Mouse (Mus musculus) hematopoietic stem cell, adult 5-6 weeks (primary cell): ENCODE measurements around the gene Rbl2. TPM values are rescaled to one million over a fixed set of nuclear protein-coding genes. Genes with fewer than 3 reads are reported as not detected.

ENCODE experiments used
- ATAC-seq, 2 experiments: fragments of 125-278 bp in 1 of 2; replicated peaks in 1 of 2; 2 replicates each; pipeline ENCODE4 v1.8.0; 2016 to 2017; ENCODE audit warnings: inconsistent platforms in 2 of 2, mild to moderate bottlenecking in 2 of 2, moderate number of reproducible peaks in 2 of 2, low read depth in 1 of 2, moderate TSS enrichment in 1 of 2; ENCODE audit not compliant: low FRiP score in 2 of 2, poor library complexity in 2 of 2, severe bottlenecking in 2 of 2, insufficient read depth in 1 of 2, low TSS enrichment in 1 of 2
- total RNA-seq: library from RNA; stranded (forward); fragments of 172-1452, 232-1000 nt; gene quantifications from 2 replicates; pipeline ENCODE4 v1.2.3, GENCODE M21; 2017

The Rbl2 gene
- total RNA-seq: 81.7 and 107 TPM in 2 replicates

DNA sequence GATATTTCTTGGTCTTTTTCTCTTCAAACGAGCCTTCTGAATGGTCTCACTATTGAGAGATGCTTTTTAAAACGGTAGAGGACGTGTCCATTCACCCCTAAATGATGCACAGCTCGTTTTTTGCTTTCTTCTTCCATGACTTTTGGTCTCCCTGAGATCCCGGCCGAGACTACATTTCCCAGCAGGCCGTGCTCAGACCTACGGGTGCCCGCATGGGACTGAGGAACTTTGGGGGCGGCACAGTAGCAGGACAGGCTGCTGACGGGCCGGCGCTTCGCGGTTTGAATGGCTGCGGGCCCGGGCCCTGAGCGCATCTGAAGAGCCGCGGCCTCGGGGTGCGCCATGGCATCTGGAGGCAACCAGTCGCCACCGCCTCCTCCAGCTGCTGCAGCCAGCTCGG lies at the start of gene Rbl2:
TSS of gene Rbl2 (plus strand) at position 224 of the 400 bp plus-strand sequence.
- ATAC-seq: peak; percentile 88 to 94

DNA sequence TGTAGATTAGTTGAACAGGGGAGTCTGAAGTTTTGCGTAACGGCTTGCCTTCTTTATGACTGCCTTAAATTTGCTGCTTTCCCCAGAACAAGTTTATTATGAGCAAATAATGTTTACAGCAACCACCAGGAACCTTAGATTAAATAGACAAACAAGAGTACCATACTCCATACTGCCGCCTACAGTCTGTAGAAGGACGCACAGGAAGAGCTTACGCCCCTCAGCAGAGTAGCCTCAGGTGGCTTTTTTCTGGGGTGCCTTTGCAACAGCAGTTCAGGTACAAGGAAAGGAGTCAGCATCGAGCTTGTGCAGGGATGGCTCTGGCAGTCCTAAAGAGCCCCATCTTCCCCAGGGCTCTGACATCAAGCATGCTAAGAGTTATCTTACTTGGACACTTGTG lies 35.4 kb upstream of the Rbl2 start:
- ATAC-seq: 0 out of 4 replicates have a peak, but pooled peaks of 1 of the 2 experiments have one; percentile 51

DNA sequence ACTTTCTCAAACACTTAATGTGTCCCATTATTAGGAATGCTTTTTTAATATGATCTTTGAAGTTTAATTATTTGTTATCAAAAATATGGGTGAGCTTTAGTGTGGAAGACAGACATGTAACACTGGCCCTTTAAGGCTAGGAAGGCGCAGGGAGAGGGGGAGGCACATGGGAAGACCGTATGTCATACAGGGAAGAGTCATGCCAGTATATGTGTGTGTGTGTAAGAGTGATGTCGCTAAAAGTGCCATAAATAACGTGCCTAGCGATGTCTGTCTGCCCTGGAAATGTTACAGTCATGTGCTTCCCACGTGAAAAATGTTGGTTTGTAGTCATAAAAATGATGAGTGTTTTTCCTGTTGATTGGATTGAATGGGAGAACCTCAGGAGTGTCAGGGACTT lies 33.0 kb upstream of the Rbl2 start:
- ATAC-seq: no peak

DNA sequence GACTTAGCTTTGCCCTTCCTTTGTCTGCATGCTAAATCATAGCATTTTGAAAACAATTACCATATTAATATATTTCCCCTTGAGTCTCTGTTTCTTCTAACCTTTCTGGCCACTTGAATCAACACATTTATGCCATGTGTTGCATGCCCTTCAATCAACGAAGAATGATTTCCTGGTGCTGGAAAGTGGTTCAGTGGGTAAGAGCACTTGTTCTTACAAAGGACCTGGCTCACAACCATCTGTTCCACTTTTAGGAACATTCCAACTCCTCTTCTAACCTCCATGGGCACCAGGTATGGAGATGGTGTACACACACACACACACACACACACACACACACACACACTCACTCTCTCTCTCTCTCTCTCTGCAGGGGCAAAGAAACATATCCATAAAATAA lies 31.2 kb upstream of the Rbl2 start:
- no peak for ATAC-seq

DNA sequence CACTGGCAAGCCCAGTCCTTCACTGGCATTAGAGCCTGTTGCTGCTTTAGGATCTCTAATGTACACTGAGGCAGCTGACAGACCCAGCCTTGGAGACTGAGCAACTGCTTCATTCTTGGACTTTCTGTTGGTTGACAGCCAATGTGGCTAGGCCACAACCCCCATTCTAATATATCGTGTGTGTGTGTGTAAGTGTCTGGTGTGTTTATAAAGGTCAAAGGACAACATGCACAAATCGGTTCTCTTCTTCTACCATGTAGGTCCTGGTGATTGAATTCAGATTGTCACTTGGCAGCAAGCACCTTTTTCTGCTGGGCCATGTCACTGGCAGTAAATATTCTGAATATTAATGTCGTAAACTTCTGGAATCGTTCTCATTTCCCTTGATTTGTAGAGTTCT lies 23.5 kb upstream of the Rbl2 start:
- ATAC-seq: no peak

DNA sequence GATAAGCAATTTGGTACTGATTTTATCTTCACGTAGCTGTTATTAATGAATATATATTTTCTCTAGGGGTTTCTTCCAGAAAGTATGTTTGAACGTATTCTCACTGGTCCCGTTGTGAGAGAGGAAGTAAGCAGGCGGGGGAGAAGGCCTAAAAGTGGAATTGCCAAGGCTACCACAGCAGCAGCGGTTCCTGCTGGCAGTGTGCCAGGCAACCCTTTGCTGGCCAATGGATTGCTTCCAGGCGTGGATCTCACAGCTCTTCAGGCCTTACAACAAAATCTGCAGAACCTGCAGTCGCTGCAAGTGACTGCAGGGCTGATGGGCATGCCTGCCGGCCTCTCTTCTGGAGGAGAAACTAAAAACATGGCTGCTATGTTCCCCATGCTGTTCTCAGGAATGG lies 18.8 kb upstream of the Rbl2 start:
- ATAC-seq: peak; percentile 77 to 79

DNA sequence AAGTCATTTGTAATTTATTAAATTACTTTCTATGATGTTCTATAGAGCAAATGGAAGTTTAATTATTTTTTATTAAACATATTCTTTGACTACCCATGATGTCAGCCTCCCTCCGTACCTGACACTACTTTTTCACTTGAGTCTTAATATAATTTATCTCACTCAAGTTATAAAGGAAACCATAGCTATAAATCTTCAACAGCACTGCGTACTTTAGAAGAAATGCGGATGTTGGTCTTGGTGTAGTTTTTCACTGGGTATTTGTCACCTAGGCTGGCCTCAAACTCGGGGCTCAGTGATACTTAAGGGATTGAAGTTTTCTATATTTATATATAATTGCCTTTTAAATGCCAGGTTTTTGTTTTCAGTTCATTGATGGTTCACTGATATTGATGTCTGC lies 15.4 kb upstream of the Rbl2 start:
- ATAC-seq: peak; percentile 73 to 79

DNA sequence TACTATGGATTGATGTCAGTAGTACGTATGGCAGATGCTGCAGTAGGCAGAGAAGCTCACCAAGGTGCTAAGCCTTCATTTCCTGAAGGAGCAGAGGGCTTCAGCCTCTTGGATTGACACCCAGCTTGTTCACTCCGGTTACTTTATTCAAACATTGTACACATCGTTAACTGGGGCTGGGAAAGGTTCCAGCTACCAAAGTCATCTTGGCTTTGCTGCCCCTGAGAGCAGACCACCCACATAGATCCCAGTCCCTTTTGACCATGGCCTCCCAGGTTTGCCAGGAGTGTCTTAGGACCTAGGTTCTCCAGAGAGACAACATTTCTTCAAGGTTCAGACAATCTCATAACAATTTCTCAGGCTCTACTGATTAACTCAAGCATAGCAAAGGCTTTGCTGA lies 13.0 kb upstream of the Rbl2 start:
- ATAC-seq: no peak

DNA sequence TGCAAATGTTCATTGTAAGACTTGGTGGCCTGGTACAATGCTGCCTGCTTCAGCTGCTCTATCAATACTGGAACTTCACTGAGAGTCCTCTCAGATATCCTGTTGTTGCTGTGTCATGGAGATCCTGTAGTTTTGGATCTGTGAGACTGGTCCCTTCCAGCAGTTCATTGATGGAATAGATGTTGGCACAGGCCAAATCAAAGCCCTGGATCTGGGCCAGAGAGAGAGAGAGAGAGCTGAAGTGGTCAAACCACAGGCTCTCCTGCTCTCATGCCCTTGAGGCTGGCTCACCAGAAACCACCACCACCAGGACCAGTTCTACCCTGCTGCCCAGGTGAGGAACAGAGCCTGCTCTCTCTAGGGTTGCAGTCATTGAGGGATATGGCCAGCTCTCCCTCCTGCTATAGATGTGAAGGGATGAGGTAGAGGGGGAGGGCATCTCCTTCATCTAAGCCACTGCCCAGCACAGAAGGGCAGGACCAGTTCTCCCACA lies 10.7 kb upstream of the Rbl2 start:
- no peak for ATAC-seq

DNA sequence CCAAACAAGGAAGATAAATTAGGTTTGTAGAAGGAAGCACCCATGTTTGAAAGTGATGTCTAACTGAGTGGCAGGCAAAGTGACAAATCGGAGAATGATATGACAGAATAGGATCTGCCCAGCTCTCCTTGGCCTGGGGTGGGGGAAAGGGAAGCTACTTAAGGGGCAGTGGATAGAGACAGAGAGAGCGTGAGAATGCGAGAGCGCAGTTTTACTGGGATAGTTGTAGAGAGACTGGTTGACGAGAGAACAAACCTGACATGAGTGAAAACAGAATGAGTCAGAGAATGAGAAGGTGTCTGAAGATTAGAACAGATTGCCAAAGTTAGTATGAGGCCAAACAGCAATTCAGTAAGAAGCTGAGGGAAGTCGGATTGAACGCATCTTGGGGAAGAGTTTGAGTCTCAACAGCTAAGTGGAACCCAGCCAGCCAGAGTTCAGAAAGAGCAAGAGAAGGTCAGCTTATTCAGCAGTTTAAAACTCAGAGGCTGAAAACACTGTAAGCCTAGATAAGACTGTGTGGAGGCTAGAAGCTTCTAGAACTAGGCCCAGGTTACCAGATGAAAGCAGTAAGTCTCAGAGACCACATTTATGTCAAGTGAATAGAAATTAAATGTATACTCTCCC lies 9.9 kb upstream of the Rbl2 start:
- ATAC-seq: no peak

DNA sequence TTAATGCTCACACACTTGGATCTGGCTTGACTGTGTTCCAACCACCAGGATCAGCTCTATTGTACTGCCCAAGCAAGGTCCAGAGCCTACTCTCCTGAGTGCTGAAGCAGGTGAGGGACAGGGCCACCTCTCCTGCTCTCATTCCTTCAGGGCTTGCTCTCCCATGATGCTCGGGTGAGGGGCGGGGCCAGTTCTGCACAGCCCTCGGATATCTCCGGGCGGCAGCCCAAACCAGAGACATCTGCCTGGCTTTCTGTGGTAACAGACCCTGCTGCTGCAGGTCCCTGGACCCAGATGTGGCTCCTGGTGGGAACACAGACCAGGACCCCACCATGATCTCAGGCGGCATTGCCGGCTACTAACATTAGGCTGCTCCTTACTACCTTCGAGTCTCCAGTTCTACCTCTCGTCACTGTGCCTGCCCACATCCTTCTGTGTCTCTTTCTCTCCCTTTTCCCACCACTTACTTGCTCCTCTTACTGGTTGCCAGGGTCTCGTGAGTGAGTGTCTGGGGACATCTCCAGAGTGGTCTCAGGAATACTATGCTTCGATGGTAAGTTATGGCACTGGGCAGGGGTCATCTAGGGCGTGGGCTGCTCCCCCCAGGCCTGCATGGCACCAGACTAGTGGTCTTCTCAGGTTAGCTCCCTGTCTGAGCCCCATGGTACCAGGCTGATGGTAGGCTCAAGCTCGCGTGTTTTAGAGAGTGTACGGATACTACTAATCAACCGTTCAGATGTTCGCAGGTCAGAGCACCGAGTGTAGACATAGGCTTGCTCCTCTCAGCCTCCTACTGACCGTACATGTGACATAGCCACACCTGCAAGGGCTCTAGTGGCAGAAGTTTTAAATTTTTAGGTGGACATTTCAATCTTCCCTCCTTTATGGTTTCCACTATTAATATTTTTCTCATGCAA lies 9.0 kb upstream of the Rbl2 start:
- ATAC-seq: peak; percentile 23 to 38; a peak in 2 of 4 replicates

DNA sequence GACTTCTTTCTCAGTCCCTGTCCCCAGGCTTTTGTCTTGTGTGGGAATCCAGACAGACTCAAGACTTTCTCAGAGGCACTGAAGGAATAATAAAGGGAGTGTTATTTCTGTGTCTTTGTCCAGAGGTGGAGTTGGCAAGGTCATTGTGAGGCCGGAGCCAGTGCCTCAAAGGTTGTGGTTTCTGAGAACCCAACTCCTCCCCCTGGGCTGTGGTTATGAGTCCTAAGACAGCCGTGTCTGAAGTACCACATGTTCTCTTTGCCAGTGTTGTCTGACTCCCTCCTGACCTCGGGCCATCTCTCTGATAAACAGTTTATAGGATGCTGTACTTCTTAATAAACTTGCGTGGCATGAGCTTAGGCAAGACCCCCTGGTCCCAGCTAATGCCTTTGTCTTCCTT lies 4.7 kb upstream of the Rbl2 start:
- peak; percentile 60 to 65 for ATAC-seq

DNA sequence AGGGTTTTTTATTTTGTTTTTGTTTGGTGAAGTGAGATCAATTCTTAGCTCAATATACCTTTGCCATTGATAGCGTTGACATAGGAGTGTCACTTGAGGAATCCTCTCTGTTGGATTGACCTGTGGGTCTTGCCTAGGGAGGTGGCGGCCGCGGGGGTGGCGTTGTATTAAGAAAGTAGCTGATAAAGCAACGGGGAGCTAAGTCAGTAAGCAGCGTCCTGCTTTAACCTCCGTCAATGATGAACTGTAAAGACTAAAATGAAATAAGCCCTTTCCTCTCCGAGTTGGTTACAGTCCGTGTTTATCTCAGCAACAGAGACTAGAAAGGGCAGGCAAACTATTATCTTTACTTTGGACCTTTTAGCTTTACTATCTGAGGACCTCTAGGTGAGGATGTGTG lies 450 bp upstream of the Rbl2 start:
- ATAC-seq: 0 out of 4 replicates have a peak, but pooled peaks of 1 of the 2 experiments have one; percentile 9

DNA sequence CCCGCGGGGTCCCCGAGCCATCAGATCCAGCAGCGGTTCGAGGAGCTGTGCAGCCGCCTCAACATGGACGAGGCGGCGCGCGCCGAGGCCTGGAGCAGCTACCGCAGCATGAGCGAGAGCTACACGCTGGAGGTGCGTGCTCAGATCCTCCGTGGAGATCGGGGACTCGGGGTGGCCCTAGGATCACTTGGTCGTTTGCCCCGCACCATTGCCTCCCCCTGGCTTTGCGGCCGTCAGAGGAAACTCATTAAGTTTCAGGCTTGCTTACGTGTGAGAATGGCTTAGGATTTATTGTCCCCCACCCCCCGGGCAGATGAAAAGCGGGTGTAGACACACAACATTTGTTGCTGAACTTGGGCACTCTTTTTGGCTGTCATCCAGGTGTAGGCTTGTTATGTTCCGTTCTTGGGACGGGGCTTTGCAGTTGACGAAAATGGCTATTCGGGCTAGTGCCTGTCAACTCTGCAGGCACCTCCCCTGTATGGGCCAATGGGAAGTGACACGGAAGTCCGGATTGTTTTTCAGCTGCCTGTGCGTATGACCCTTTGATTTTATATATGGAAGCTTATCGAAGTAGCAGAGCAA lies 510 bp downstream of the Rbl2 start:
- peak; percentile 90 to 91 for ATAC-seq

DNA sequence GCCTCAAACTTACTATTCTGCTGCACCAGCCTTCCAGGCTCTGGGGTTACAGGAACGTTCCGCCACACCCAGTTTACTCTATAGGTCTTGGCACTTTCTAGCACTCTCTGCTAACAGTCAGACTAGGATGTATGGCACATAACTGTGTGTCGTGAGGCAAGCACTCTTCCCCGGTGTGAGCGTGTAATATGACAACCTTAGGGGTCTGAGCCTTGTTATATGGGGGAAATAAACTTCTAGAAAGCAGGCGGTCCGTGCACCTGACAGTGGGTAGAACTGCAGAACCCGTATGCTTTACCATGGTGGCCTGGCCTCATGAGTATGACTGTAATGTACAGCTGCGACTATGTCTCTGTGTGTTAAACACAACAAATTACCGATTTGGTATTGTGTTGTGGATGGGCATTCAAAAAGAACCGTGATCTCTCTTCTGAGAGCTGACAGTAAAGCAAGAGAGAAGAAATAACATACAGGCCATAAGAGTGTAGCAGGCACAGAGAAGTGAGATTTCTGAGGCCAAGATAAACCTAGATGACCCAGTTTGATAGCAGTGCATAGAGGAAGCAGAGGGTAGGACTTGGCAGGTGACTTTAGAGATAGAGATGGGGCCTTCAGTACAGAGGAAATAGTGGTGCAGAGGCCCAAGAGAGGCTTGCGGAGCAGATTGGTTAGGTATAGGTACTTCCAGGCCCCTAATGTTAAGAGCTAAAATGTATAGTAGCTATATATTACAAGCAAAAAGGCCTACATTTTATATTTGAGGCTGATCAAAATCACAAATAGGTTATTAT lies 7.4 kb downstream of the Rbl2 start:
- ATAC-seq: peak; percentile 74 to 82

DNA sequence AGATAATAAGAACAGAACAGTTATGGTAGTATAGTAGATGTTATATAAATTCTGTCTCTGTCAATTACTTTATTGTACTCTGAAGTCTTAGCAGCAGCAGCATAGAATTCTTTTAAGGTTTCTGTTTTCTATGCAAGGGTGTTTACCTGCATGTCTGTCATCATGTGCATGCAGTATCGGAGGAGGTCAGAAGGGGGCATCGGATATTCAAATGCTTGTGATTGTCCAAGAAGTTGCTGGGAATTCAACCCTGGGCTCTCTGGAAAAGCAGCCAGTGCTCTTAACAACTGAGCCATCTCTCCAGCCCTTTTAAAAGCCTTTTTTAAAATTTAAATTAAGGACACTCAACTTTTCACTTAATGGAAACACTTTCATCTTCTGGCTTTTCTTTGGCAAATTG lies 9.8 kb downstream of the Rbl2 start:
- no peak for ATAC-seq

DNA sequence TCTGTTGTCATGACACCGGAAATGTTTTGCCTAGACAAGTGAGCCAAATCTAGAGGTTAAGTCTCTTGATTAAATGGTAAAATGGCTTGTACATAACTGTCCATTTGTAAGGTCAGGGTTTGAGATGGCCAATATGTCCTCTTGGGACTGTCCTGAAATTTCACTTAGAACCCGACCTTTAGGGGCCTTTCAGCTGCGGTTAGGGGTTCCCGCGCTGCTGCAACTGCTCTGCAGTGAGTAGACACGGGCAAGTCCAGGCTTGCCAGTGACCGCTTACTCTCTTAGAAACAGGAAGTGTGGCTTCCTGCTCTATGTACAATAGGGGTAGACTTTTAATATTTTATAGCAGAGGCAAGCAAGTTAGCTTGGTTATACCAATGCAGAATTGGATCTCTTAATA lies 12.1 kb downstream of the Rbl2 start:
- ATAC-seq: peak; percentile 72 to 76; a peak in 3 of 4 replicates
